ENCODE assay signal across 31 mouse cellular contexts in genomic region chr4:3213349-3213748, GRCm38 (mm10). TPM values are rescaled to one million over a fixed set of nuclear protein-coding genes. Genes with fewer than 3 reads are reported as not detected.
"Had no signal": no experiment of that assay in that cellular context is flagged by ENCODE, and none has a peak within 500 bp of the region (broad histone marks: within the 10 kb centered on the region; RNA-seq: fewer than 3 reads in every experiment).

No protein-coding gene starts in this region.

RNA-seq across cellular contexts. Expression of gene Vmn1r3, which starts 28.2 kb away (rescaled TPM):
- polyA plus RNA-seq: limb, embryonic 10.5 days; limb, embryonic 11.5 days; limb, embryonic 12.5 days; limb, embryonic 13.5 days; limb, embryonic 14.5 days; limb, embryonic 15.5 days; liver, adult 2 months; liver, embryonic 11.5 days; liver, embryonic 12.5 days; liver, embryonic 13.5 days; liver, embryonic 14.5 days; liver, embryonic 15.5 days; liver, embryonic 16.5 days; liver, postnatal 0 days; lung, adult 2 months; lung, embryonic 14.5 days; lung, embryonic 15.5 days; lung, embryonic 16.5 days; lung, postnatal 0 days; macrophage; midbrain, embryonic 10.5 days; midbrain, embryonic 11.5 days; midbrain, embryonic 12.5 days; midbrain, embryonic 13.5 days; midbrain, embryonic 14.5 days; midbrain, embryonic 15.5 days; midbrain, embryonic 16.5 days; midbrain, postnatal 0 days; myocyte; neural tube, embryonic 11.5 days; neural tube, embryonic 12.5 days had no signal

RNA-seq across cellular contexts. Expression of gene Vmn1r2, which starts 46.2 kb away (rescaled TPM):
- polyA plus RNA-seq: limb, embryonic 10.5 days; limb, embryonic 11.5 days; limb, embryonic 12.5 days; limb, embryonic 13.5 days; limb, embryonic 14.5 days; limb, embryonic 15.5 days; liver, adult 2 months; liver, embryonic 11.5 days; liver, embryonic 12.5 days; liver, embryonic 13.5 days; liver, embryonic 14.5 days; liver, embryonic 15.5 days; liver, embryonic 16.5 days; liver, postnatal 0 days; lung, adult 2 months; lung, embryonic 14.5 days; lung, embryonic 15.5 days; lung, embryonic 16.5 days; lung, postnatal 0 days; macrophage; midbrain, embryonic 10.5 days; midbrain, embryonic 11.5 days; midbrain, embryonic 12.5 days; midbrain, embryonic 13.5 days; midbrain, embryonic 14.5 days; midbrain, embryonic 15.5 days; midbrain, embryonic 16.5 days; midbrain, postnatal 0 days; myocyte; neural tube, embryonic 11.5 days; neural tube, embryonic 12.5 days had no signal
